Mouse (Mus musculus) forelimb bud, embryonic 11.5 days (tissue): ENCODE measurements around the gene Pias3.
A peak's percentile ranks its signal among the peaks of the same experiment; 100 is the strongest.
"Not testable (repeated sequence)": the region's sequence is repeated elsewhere in the genome, so short reads cannot be mapped to it uniquely, and the experiment has no call there.

Experiments used
- DNase-seq: peaks from one replicate; pipeline ENCODE4 v3.0.0-alpha.2; 2012; ENCODE audit warnings: low read depth, low spot score

Pias3 gene

DNA sequence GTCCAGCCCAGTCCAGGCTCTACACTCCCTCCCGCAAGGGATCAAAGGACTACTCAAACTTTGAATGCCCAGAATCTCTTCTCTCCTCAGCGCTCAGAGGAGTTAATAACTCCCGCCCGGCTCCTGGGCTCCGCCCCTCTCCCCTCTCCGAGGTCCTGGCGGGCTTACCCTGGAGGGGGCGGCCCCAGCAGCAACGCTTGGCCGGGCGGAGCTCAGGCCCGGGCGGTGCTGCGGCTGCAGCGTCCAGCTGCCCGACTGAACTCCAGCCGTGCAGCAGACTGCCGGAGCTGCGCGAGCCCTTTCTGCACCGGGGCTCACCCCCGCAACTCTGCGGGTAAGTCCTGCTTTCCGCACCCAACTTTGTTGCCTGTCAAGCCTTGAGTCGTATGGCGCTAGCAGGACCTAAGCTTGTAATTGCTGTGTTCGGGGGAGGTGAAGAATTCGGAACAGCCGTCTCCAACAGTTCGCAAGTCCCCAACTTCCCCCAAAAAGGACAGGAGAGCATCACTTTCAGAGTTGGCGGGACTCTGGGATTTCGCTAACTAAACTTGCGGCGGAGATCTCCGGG, at the start of gene Pias3:
Pias3 (plus strand) TSS at position 187 of the 568 bp plus-strand sequence.
- peak; percentile 80 for DNase-seq

- DNase-seq = no peak
These were observed 48.8 kb upstream of the Pias3 start for GRCm38 (mm10) chr3:96647365-96647764.

DNA sequence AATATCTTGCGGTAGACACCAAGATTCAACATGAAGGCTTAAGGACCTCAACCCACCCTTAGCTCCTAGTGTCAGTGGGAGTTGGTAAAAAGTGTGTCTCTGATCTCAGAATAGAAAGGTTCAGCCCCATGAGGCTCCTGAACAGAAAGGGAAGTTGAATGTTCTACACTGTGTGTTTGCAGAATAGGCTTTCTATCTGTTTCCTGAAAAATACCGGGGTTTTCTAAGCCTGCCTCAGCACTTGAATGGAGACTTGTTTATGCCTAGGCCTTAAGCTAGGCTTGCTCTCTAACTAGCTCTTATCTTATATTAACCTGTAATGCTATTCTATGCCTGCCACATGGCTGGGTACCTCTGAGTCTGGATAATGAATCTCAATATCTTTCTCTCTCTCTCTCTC, 35.3 kb upstream of the Pias3 start:
- DNase-seq = no peak

- no peak for DNase-seq
These were observed 33.4 kb upstream of the Pias3 start for GRCm38 (mm10) chr3:96662731-96663316.

DNA sequence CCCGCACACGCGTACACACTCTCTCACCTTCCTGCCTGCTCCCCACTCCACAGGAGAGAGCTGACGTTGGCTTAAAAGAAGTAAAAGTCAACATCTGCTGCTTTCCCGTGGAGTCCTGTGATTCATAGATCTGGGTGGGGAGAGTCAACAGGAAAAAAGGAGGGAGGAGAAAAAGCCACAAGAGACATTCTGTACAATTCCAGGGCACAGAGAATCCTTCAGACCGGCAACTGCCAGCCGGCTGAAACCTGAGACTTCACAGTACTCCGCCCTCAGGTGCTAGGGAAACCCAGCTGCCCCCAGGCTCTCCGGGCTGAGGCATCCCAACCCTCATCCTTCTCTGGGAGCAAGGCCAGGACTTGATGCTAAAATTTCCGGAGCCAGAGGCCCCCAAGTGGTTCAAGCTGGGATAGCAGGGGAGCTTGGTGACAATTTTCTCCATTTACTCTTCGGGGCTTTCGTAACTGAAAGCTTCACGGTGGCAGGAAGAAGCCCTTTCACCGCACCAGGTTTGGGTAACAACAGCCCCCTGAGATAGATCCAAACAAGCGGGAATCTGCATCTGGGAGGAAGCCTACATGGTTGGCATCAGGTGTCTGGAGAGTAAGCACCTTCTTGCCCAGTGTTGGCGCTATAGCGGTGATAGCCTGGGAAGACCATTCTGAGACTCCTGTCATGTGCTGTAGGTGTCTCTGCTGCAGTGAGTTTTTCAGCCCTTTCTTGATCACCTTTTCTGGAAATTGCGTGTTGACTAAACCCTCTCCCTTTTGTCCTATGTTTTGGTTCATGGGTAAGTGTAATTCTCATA, 32.5 kb upstream of the Pias3 start:
- peak; percentile 91 for DNase-seq

GRCm38 (mm10) chr3:96665732-96666363, 30.3 kb upstream of the Pias3 start:
- not testable (repeated sequence) for DNase-seq

DNA sequence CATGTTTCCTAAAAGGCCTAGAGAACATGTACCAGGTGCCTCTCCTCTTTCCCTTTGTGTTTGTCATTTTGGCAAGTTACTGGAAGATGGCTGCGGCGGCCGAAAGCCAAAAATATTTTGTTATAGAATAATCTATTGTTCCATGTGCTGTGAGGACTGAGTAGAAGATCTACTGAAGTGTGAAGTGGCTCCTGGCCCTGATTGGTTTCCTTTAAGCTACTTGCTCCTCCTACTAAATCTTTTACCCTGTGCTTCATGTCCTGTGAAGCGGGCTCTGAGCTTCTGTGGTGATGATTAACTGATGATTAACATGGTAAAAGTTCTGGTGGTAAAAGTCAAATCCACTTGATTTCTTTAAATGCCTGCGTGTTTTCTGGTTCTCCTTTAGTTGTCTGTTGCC, 29.3 kb upstream of the Pias3 start:
- DNase-seq = no peak

DNA sequence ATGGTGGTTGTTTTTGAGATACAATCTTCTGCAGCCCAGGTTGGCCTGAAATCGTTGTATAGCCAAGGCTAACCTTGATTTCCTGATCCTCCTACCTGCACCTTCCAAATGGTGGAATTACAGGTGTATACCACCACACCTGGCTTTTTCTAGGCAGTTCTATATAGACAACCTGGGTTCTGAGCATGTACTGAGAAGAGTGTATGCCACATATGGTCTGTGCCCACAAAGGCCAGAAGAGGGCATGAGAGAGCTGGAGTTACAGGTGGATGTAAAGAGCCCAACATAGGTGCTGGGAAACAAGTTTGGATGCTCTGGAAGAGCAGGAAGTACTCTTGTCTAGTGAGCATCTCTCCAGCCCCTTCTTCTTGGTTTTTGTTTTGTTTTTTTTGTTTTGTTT, 28.9 kb upstream of the Pias3 start:
- no peak for DNase-seq

- DNase-seq = no peak
These were observed 27.6 kb upstream of the Pias3 start for GRCm38 (mm10) chr3:96668424-96669067.

GRCm38 (mm10) chr3:96669727-96670468, 26.3 kb upstream of the Pias3 start, which contains the start of gene Ankrd35:
TSS of gene Ankrd35 (plus strand) at chr3:96670131.
- DNase-seq = peak; percentile 83

GRCm38 (mm10) chr3:96671519-96671918, 24.7 kb upstream of the Pias3 start:
- DNase-seq = no peak

- no peak for DNase-seq
These were observed 22.7 kb upstream of the Pias3 start for GRCm38 (mm10) chr3:96673514-96673913.

GRCm38 (mm10) chr3:96674442-96674841, 21.7 kb upstream of the Pias3 start:
- peak; percentile 68 for DNase-seq

- DNase-seq = no peak
These were observed 21.0 kb upstream of the Pias3 start for GRCm38 (mm10) chr3:96675171-96675570.

- no peak for DNase-seq
These were observed 20.5 kb upstream of the Pias3 start for GRCm38 (mm10) chr3:96675690-96676089.

DNA sequence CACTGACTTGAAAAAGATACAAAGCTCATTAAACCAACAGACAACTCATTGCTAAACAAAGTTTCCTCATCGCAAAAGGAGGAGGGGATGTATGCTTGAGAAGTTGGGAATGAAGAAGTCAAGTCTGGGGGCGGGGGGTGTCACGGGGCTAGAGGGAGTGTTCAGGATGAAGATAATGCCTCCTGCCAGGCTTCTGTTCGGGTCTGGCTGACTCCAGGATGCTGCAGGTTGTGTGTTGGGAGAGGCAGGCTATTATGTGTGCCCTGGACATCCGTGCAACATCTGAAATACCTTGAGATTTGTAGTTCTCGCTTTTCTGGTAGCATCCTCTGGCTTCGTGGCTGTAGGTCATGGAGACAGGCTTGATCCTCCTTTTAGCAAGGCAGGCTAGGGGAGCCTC, 17.7 kb upstream of the Pias3 start:
- DNase-seq = no peak

DNA sequence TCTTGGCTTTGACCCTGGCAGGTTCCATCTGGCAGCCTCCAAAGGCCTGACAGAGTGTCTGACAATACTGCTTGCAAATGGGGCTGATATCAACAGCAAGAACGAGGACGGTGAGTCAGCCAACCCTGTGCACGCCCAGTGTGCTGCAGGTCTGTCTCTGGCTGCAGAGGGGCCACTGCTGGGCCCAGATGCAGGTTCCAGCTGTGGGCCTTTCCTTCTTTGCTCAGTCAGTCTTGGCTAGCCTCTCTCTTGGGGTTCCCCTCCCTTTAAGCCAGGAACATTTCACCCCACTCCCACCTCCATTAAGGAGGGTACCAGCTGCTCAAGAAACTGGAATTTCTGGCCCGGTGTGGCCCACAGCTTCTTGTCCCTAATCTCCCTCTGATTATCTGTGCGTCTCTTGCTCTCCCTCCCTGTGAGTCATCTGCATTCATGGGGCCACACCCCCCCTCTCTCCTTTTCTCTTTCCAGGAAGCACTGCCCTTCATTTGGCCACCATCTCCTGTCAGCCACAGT, 17.0 kb upstream of the Pias3 start:
- no peak for DNase-seq

- DNase-seq = no peak
These were observed 15.8 kb upstream of the Pias3 start for GRCm38 (mm10) chr3:96680269-96680956.

GRCm38 (mm10) chr3:96683496-96683895, 12.7 kb upstream of the Pias3 start:
- no peak for DNase-seq

- DNase-seq = no peak
These were observed 11.9 kb upstream of the Pias3 start for GRCm38 (mm10) chr3:96684151-96684821.
